Mouse (Mus musculus) testis, adult 2 months (tissue): Measurements from ENCODE around the gene Auts2. TPM values are rescaled to one million over a fixed set of nuclear protein-coding genes. Genes with fewer than 3 reads are reported as not detected.

ENCODE experiments used
- H3K27ac ChIP-seq: fragments of 200-500 bp; 2 replicates; pipeline ENCODE4 v1.5.1; 2012; ENCODE audit warnings: low read depth, low read length; ENCODE audit not compliant: control insufficient read depth, insufficient read depth
- H3K27me3 ChIP-seq: fragments of 200-500 bp; 2 replicates; pipeline ENCODE4 v1.6.1; 2012; ENCODE audit warnings: mild to moderate bottlenecking, low read length, moderate library complexity; ENCODE audit not compliant: control insufficient read depth, insufficient read depth
- H3K36me3 ChIP-seq: fragments of 200-500 bp; 2 replicates; pipeline ENCODE4 v1.6.1; 2012; ENCODE audit warnings: mild to moderate bottlenecking, low read length; ENCODE audit not compliant: control insufficient read depth, insufficient read depth
- H3K4me1 ChIP-seq: fragments of 200-500 bp; 2 replicates; pipeline ENCODE4 v1.6.1; 2012; ENCODE audit warnings: low read length; ENCODE audit not compliant: control insufficient read depth, insufficient read depth
- H3K4me3 ChIP-seq: fragments of 200-500 bp; 2 replicates; pipeline ENCODE4 v1.5.1; 2012; ENCODE audit warnings: low read depth, mild to moderate bottlenecking, low read length, moderate library complexity, mixed read lengths; ENCODE audit not compliant: control insufficient read depth
- CTCF ChIP-seq: fragments of 200-500 bp; IDR thresholded peaks from 2 replicates; pipeline ENCODE4 v1.5.1; 2012; ENCODE audit warnings: low read depth, mild to moderate bottlenecking, inconsistent platforms, low read length, moderate library complexity; ENCODE audit not compliant: control insufficient read depth, insufficient read depth, insufficient replicate concordance
- POLR2A ChIP-seq: fragments of 200-500 bp; IDR thresholded peaks from 2 replicates; pipeline ENCODE4 v1.6.1; 2012; ENCODE audit warnings: low read depth, mild to moderate bottlenecking, inconsistent platforms, low read length, moderate library complexity; ENCODE audit not compliant: control insufficient read depth
- polyA plus RNA-seq: library from polyadenylated mRNA; depleted of rRNA; stranded (reverse); fragments of >200 nt; gene quantifications from 2 replicates; pipeline ENCODE4 v1.2.3, GENCODE M21; 2012

The Auts2 gene
- polyA plus RNA-seq, 1 experiment: 4.3 TPM

DNA sequence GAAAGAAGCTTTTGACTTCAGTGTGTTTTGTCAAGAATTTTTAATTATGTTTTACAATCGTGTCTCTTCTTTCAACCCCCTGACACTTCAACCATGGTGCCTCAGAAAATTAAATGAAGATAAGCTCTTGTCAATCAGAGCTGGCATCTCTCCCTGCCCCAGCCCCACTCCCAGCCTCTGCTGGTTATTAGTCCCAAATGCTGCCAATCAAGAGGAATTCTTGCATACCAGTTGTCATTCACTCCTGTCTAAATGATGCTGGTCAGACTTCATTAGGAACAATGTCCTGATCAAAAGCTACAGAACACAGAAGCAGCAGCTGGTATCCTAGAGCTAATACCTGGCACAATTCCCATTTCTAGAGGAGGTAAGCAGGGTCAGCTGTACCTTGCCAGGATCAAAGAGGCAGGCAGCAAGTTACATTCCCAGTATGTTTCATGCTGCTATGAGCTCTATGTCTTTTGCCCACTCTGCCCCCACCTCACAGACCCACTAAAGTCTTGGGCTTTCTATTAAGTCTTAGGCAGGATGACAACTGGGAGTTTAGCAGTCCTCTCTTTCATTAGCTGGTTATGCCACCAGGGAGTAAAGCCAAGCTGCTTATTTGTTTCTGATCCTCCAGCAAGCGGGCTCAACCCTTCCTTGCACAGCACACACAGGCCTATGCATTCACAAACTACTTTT lies 134.1 kb downstream of the Auts2 start:
- H3K4me1 ChIP-seq: no peaks in the 10 kb centered on the region
- no peaks in the 10 kb centered on the region for H3K27me3 ChIP-seq
- H3K27ac ChIP-seq: no peak overlapping the region
- no peak for TF ChIP-seq POLR2A
- TF ChIP-seq CTCF: no peak
- H3K4me3 ChIP-seq: no peak overlapping the region
- no peaks in the 10 kb centered on the region for H3K36me3 ChIP-seq

DNA sequence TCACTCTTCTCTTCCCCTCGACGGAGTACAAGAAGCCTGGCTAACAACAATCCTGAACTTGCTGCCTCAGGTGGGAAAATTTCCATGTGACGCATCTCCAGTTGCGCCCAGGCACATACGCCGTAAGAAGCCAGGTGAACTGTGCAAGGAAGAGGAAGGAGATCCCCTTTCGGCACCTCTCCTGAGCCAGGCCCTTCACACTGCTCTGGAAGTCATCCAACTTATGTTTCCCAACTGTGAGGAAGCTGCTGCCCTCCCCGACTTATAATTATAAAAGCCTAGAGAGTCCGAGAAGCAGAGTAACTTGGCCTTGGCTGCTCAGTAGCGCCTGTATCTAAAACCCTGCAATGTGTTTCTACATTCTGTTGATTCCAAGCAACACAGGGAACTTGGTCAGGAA lies 142.6 kb downstream of the Auts2 start:
- no peaks in the 10 kb centered on the region for H3K4me1 ChIP-seq
- H3K27me3 ChIP-seq: no peaks in the 10 kb centered on the region
- H3K27ac ChIP-seq: no peak overlapping the region
- no peak overlapping the region for H3K4me3 ChIP-seq
- H3K36me3 ChIP-seq: no peaks in the 10 kb centered on the region
- TF ChIP-seq CTCF (no peak), POLR2A (no peak)

DNA sequence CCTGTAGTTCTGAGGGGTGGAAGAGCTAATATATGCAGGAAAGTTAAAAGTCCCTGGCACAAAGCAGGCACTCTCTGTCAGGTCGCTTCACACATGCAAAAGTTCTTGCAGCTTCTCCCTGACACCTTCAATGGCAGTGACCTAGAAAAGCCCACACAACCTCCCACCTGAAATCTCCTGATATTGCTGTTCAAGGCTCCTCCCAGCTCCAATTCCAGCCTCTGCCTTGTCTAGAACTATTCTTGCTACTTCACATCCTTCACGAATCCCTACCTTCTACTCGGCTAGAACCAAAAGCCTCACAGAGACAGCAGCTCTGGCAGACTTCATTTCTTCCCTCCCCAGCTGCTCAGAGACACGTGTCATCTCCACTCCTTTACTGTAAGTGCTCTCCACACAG lies 143.7 kb downstream of the Auts2 start:
- TF ChIP-seq POLR2A (no peak), CTCF (no peak)
- Histone ChIP-seq H3K4me3 (no peak overlapping the region), H3K36me3 (no peaks in the 10 kb centered on the region), H3K27me3 (no peaks in the 10 kb centered on the region), H3K4me1 (no peaks in the 10 kb centered on the region), H3K27ac (no peak overlapping the region)

- no peaks in the 10 kb centered on the region for H3K36me3 ChIP-seq
- H3K27me3 ChIP-seq: no peaks in the 10 kb centered on the region
- no peak overlapping the region for H3K27ac ChIP-seq
- TF ChIP-seq POLR2A (no peak), CTCF (no peak)
- no peak overlapping the region for H3K4me3 ChIP-seq
- H3K4me1 ChIP-seq: no peaks in the 10 kb centered on the region
These were observed 147.2 kb downstream of the Auts2 start for GRCm38 (mm10) chr5:132395922-132396321.

GRCm38 (mm10) chr5:132394800-132395575 lies 148.2 kb downstream of the Auts2 start:
- TF ChIP-seq CTCF: no peak
- no peak for TF ChIP-seq POLR2A
- Histone ChIP-seq H3K4me3 (no peak overlapping the region), H3K4me1 (no peaks in the 10 kb centered on the region), H3K36me3 (no peaks in the 10 kb centered on the region), H3K27me3 (no peaks in the 10 kb centered on the region), H3K27ac (no peak overlapping the region)

GRCm38 (mm10) chr5:132391831-132392763 lies 151.0 kb downstream of the Auts2 start:
- TF ChIP-seq CTCF (no peak), POLR2A (no peak)
- Histone ChIP-seq H3K36me3 (no peaks in the 10 kb centered on the region), H3K4me3 (no peak overlapping the region), H3K4me1 (no peaks in the 10 kb centered on the region), H3K27ac (no peak overlapping the region), H3K27me3 (no peaks in the 10 kb centered on the region)

- H3K4me3 ChIP-seq: no peak overlapping the region
- H3K4me1 ChIP-seq: no peaks in the 10 kb centered on the region
- TF ChIP-seq CTCF: no peak
- TF ChIP-seq POLR2A: no peak
- no peak overlapping the region for H3K27ac ChIP-seq
- H3K36me3 ChIP-seq: no peaks in the 10 kb centered on the region
- H3K27me3 ChIP-seq: no peaks in the 10 kb centered on the region
These were observed 154.4 kb downstream of the Auts2 start for GRCm38 (mm10) chr5:132388746-132389145.
